Mouse (Mus musculus) urinary bladder, adult 18-20 months (tissue): ENCODE data around the gene Vmn1r28.
"Not testable (repeated sequence)": the region's sequence is repeated elsewhere in the genome, so short reads cannot be mapped to it uniquely, and the experiment has no call there.

ENCODE experiments used
- DNase-seq, 2 experiments: peaks; one replicate each; pipeline ENCODE4 v3.0.0; 2022; ENCODE audit warnings: low spot score in 2 of 2, mixed read lengths in 2 of 2

Vmn1r28 gene

GRCm38 (mm10) chr6:58261737-58262136 is at the start of gene Vmn1r28:
Gene Vmn1r28, plus strand, starts transcription at chr6:58262037.
- no peak for DNase-seq

- no peak for DNase-seq
Measured at GRCm38 (mm10) chr6:58216119-58216518, 45.7 kb upstream of the Vmn1r28 start.

- no peak for DNase-seq
Measured at GRCm38 (mm10) chr6:58218721-58219120, 43.1 kb upstream of the Vmn1r28 start, which contains the start of gene Vmn1r27. Gene Vmn1r27, minus strand, starts transcription at chr6:58218821.

- not testable (repeated sequence) for DNase-seq
Measured at GRCm38 (mm10) chr6:58279661-58280060, 17.8 kb downstream of the Vmn1r28 start.

GRCm38 (mm10) chr6:58292201-58292600 is 30.4 kb downstream of the Vmn1r28 start:
- DNase-seq: no peak

GRCm38 (mm10) chr6:58298511-58298910 is 36.7 kb downstream of the Vmn1r28 start:
- DNase-seq: not testable (repeated sequence)

GRCm38 (mm10) chr6:58301249-58301648 is 39.4 kb downstream of the Vmn1r28 start, which contains the start of gene Vmn1r29:
Gene Vmn1r29, plus strand, starts transcription at chr6:58301549.
- no peak for DNase-seq
